Mouse (Mus musculus): ENCODE data around the gene Mbd3l2. TPM values are rescaled to one million over a fixed set of nuclear protein-coding genes. Genes with fewer than 3 reads are reported as not detected.

Gene Mbd3l2
- polyA plus RNA-seq (2012; rRNA removed): not detected in 2 replicates

GRCm38 (mm10) chr9:18430354-18430753 is at the start of gene Mbd3l2:
Mbd3l2 (plus strand) TSS chr9:18430654.

GRCm38 (mm10) chr9:18402895-18403294 is 27.6 kb upstream of the Mbd3l2 start, which contains the start of gene Naalad2:
Naalad2 (minus strand) TSS chr9:18402995.

GRCm38 (mm10) chr9:18404118-18404517 is 26.3 kb upstream of the Mbd3l2 start, which contains the start of gene Ubtfl1:
Ubtfl1 (plus strand) TSS chr9:18404418.

GRCm38 (mm10) chr9:18478168-18478567 is 47.7 kb downstream of the Mbd3l2 start, which contains the start of the genes Zfp558 and Mbd3l1:
Zfp558 (minus strand) TSS chr9:18478268.
Mbd3l1 (plus strand) TSS chr9:18478359.

Other genes starting within 250 kb of the Mbd3l2 start
- 12.1 and 13.0 TPM in 2 replicates for gene Chordc1, start 138.5 kb upstream of the Mbd3l2 start, polyA plus RNA-seq (2012; rRNA removed)
- gene Naalad2, start 27.7 kb upstream of the Mbd3l2 start, polyA plus RNA-seq (2012; rRNA removed): 0.37 and 0.48 TPM in 2 replicates
- not detected in 2 replicates for gene Ubtfl1, start 26.2 kb upstream of the Mbd3l2 start, polyA plus RNA-seq (2012; rRNA removed)
- 0.20 and 0.34 TPM in 2 replicates for gene Zfp558, start 47.6 kb downstream of the Mbd3l2 start, polyA plus RNA-seq (2012; rRNA removed)
- gene Mbd3l1, start 47.7 kb downstream of the Mbd3l2 start, polyA plus RNA-seq (2012; rRNA removed): not detected in 2 replicates
- gene Muc16, start 243.9 kb downstream of the Mbd3l2 start, polyA plus RNA-seq (2012; rRNA removed): 0.77 and 0.95 TPM in 2 replicates

All from liver, embryonic 18 days (tissue).